Mouse (Mus musculus): ENCODE measurements around the gene Bicral. TPM values are rescaled to one million over a fixed set of nuclear protein-coding genes. Genes with fewer than 3 reads are reported as not detected.

Bicral gene
- polyA plus RNA-seq, 1 experiment from 2014 or later, result 5.2 TPM

- Histone ChIP-seq H3K4me2 (replicated peaks; ENCODE audit: low read depth, low read length) (peak overlapping the region; percentile 51), H3K27me3 (ENCODE audit: control insufficient read depth, insufficient read depth, low read length) (no peaks in the 10 kb centered on the region)
Measured at GRCm38 (mm10) chr17:46751056-46751793, 107.1 kb downstream of the Bicral start.

GRCm38 (mm10) chr17:46750580-46750979 is 107.7 kb downstream of the Bicral start:
- no peaks in the 10 kb centered on the region for H3K9me3 ChIP-seq (ENCODE audit: control insufficient read depth, low read length)
- H3K4me2 ChIP-seq (replicated peaks; ENCODE audit: low read depth, low read length), result peak overlapping the region; percentile 51; the same call in 1 of the 2 replicates
- H3K27me3 ChIP-seq (ENCODE audit: control insufficient read depth, insufficient read depth, low read length), result no peaks in the 10 kb centered on the region
- 93% methylated on average over 4 of the region's 4 CpGs for WGBS
- ATAC-seq (ENCODE audit: low FRiP score, low TSS enrichment), result no peak
- H3K27ac ChIP-seq (ENCODE audit: low read depth, low read length), result no peak overlapping the region
- H3K4me3 ChIP-seq (ENCODE audit: low read length), result peak overlapping the region; percentile 72; the same call in 1 of the 2 replicates
- H3K36me3 ChIP-seq (ENCODE audit: control insufficient read depth, insufficient read depth, low read length), result peaks cover 12% of the 10 kb centered on the region
- peak overlapping the region; percentile 72; the same call in 1 of the 2 replicates for H3K9ac ChIP-seq (ENCODE audit: low read depth, low read length)
- peaks cover 7% of the 10 kb centered on the region; the same call in 1 of the 2 replicates for H3K4me1 ChIP-seq (ENCODE audit: control insufficient read depth, insufficient read depth, low read length)

More at GRCm38 (mm10) chr17:46751056-46751793, 107.1 kb downstream of the Bicral start:
- peaks cover 7% of the 10 kb centered on the region; the same call in 1 of the 2 replicates for H3K36me3 ChIP-seq (ENCODE audit: control insufficient read depth, insufficient read depth, low read length)
- H3K9ac ChIP-seq (ENCODE audit: low read depth, low read length), result peak overlapping the region; percentile 72
- H3K27ac ChIP-seq (ENCODE audit: low read depth, low read length), result peak overlapping the region; percentile 87
- peaks cover 7% of the 10 kb centered on the region; the same call in 1 of the 2 replicates for H3K4me1 ChIP-seq (ENCODE audit: control insufficient read depth, insufficient read depth, low read length)
- peak overlapping the region; percentile 72 for H3K4me3 ChIP-seq (ENCODE audit: low read length)
- no peaks in the 10 kb centered on the region for H3K9me3 ChIP-seq (ENCODE audit: control insufficient read depth, low read length)
- ATAC-seq (ENCODE audit: low FRiP score, low TSS enrichment), result no peak
- 19% methylated on average over 16 of the region's 16 CpGs for WGBS

- Histone ChIP-seq H3K27ac (ENCODE audit: low read depth, low read length) (no peak overlapping the region), H3K27me3 (ENCODE audit: control insufficient read depth, insufficient read depth, low read length) (no peaks in the 10 kb centered on the region), H3K36me3 (ENCODE audit: control insufficient read depth, insufficient read depth, low read length) (peaks cover 18% of the 10 kb centered on the region), H3K9ac (ENCODE audit: low read depth, low read length) (no peak overlapping the region), H3K9me3 (ENCODE audit: control insufficient read depth, low read length) (no peaks in the 10 kb centered on the region), H3K4me3 (ENCODE audit: low read length) (no peak overlapping the region), H3K4me1 (ENCODE audit: control insufficient read depth, insufficient read depth, low read length) (peaks cover 7% of the 10 kb centered on the region; the same call in 1 of the 2 replicates), H3K4me2 (replicated peaks; ENCODE audit: low read depth, low read length) (no peak overlapping the region)
- no peak for ATAC-seq (ENCODE audit: low FRiP score, low TSS enrichment)
- WGBS, result 93% methylated on average over 5 of the region's 5 CpGs
Measured at GRCm38 (mm10) chr17:46749282-46749681, 109.0 kb downstream of the Bicral start.

Other genes with a start within 250 kb of the Bicral start
- gene Ptk7, start 229.0 kb downstream of the Bicral start, polyA plus RNA-seq (2014; fragmentation: Nextera tagmentation; extraction: Ambion mirVana), result 58.5 and 64.1 TPM in 2 replicates
- gene Klc4, start 212.5 kb downstream of the Bicral start, polyA plus RNA-seq (2014; fragmentation: Nextera tagmentation; extraction: Ambion mirVana), result 22.0 and 31.5 TPM in 2 replicates
- gene Mrpl2, start 212.3 kb downstream of the Bicral start, polyA plus RNA-seq (2014; fragmentation: Nextera tagmentation; extraction: Ambion mirVana), result 121 and 141 TPM in 2 replicates
- 40.7 and 42.6 TPM in 2 replicates for gene Cul7, start 208.1 kb downstream of the Bicral start, polyA plus RNA-seq (2014; fragmentation: Nextera tagmentation; extraction: Ambion mirVana)
- 54.0 and 66.5 TPM in 2 replicates for gene Rrp36, start 184.1 kb downstream of the Bicral start, polyA plus RNA-seq (2014; fragmentation: Nextera tagmentation; extraction: Ambion mirVana)
- gene Mea1, start 179.7 kb downstream of the Bicral start, polyA plus RNA-seq (2014; fragmentation: Nextera tagmentation; extraction: Ambion mirVana), result 148 and 174 TPM in 2 replicates
- gene Klhdc3, start 177.6 kb downstream of the Bicral start, polyA plus RNA-seq (2014; fragmentation: Nextera tagmentation; extraction: Ambion mirVana), result 91.0 and 110 TPM in 2 replicates
- 61.1 and 99.9 TPM in 2 replicates for gene Ppp2r5d, start 153.4 kb downstream of the Bicral start, polyA plus RNA-seq (2014; fragmentation: Nextera tagmentation; extraction: Ambion mirVana)
- gene Pex6, start 147.0 kb downstream of the Bicral start, polyA plus RNA-seq (2014; fragmentation: Nextera tagmentation; extraction: Ambion mirVana), result 20.5 and 21.0 TPM in 2 replicates
- gene Gnmt, start 129.3 kb downstream of the Bicral start, polyA plus RNA-seq (2014; fragmentation: Nextera tagmentation; extraction: Ambion mirVana), result 0.43 and 1.0 TPM in 2 replicates
- 61.7 and 71.5 TPM in 2 replicates for gene Cnpy3, start 106.3 kb downstream of the Bicral start, polyA plus RNA-seq (2014; fragmentation: Nextera tagmentation; extraction: Ambion mirVana)
- gene Ptcra, start 94.8 kb downstream of the Bicral start, polyA plus RNA-seq (2014; fragmentation: Nextera tagmentation; extraction: Ambion mirVana), result 0.38 and 0.56 TPM in 2 replicates
- 73.6 and 92.5 TPM in 2 replicates for gene 2310039H08Rik, start 85.8 kb downstream of the Bicral start, polyA plus RNA-seq (2014; fragmentation: Nextera tagmentation; extraction: Ambion mirVana)
- 139 and 164 TPM in 2 replicates for gene Rpl7l1, start 75.8 kb downstream of the Bicral start, polyA plus RNA-seq (2014; fragmentation: Nextera tagmentation; extraction: Ambion mirVana)
- 71.0 and 82.1 TPM in 2 replicates for gene Tbcc, start 32.2 kb upstream of the Bicral start, polyA plus RNA-seq (2014; fragmentation: Nextera tagmentation; extraction: Ambion mirVana)
- gene Prph2, start 52.0 kb upstream of the Bicral start, polyA plus RNA-seq (2014; fragmentation: Nextera tagmentation; extraction: Ambion mirVana), result 0.18 and 0.26 TPM in 2 replicates
- 18.9 and 30.4 TPM in 2 replicates for gene Ubr2, start 152.1 kb upstream of the Bicral start, polyA plus RNA-seq (2014; fragmentation: Nextera tagmentation; extraction: Ambion mirVana)